Mouse (Mus musculus): ENCODE data around the gene Pik3ap1. TPM values are rescaled to one million over a fixed set of nuclear protein-coding genes. Genes with fewer than 3 reads are reported as not detected.
"Not testable (repeated sequence)": the region's sequence is repeated elsewhere in the genome, so short reads cannot be mapped to it uniquely, and the experiment has no call there.

The Pik3ap1 gene
- total RNA-seq, 2 experiments from 2014 or later: 0.07 to 0.43 TPM

- no peak for DNase-seq (ENCODE audit: low spot score)
These were observed 52.7 kb downstream of the Pik3ap1 start for GRCm38 (mm10) chr19:41332228-41332627.

DNA sequence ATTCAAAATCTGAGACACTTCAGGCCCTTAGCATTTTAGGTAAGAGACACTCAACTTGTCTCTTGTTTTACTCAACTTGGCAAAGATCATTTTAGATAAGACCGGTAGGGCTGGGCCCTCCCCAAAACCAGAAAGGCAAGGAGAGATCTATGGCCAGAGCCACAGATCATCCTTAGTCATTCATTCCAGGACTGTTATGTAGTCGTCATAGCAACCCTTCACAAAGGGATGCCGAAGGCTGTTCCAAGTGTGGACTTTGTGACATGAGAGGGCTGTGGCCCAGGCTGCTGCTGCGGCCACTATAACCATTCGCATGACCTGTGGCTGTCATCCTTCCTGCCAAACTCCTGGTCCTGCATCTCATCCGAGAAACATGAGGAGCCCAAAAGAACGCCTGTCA lies 54.5 kb downstream of the Pik3ap1 start:
- DNase-seq (ENCODE audit: low spot score): no peak

GRCm38 (mm10) chr19:41329961-41330360 lies 54.9 kb downstream of the Pik3ap1 start:
- DNase-seq (ENCODE audit: low spot score): no peak

- no peak for DNase-seq (ENCODE audit: low spot score)
These were observed 56.2 kb downstream of the Pik3ap1 start for GRCm38 (mm10) chr19:41328743-41329142.

DNA sequence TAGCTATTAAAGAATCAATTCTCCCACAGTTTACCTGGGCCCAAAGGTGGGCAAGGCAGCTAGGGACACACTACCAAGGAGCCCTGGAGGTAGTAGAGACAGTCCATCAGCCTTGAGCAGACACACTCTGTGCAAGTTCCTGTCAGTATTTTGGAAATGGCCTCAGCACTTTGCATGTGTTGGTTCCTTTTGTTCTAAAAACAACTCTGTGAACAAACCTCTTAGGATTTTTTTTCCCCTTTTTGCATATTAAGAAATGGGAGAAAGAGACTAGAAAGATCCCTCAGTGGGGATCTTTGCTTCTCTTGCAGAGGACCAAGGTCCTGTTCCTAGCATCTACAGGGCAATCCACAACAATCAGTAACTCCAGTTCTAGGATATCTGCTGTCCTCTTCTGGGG lies 61.1 kb downstream of the Pik3ap1 start:
- no peak for DNase-seq (ENCODE audit: low spot score)

- DNase-seq (ENCODE audit: low spot score): no peak
These were observed 61.8 kb downstream of the Pik3ap1 start for GRCm38 (mm10) chr19:41323125-41323524.

- DNase-seq (ENCODE audit: low spot score): no peak
These were observed 63.8 kb downstream of the Pik3ap1 start for GRCm38 (mm10) chr19:41321149-41321548.

- no peak for DNase-seq (ENCODE audit: low spot score)
These were observed 67.4 kb downstream of the Pik3ap1 start for GRCm38 (mm10) chr19:41317315-41318095.

DNA sequence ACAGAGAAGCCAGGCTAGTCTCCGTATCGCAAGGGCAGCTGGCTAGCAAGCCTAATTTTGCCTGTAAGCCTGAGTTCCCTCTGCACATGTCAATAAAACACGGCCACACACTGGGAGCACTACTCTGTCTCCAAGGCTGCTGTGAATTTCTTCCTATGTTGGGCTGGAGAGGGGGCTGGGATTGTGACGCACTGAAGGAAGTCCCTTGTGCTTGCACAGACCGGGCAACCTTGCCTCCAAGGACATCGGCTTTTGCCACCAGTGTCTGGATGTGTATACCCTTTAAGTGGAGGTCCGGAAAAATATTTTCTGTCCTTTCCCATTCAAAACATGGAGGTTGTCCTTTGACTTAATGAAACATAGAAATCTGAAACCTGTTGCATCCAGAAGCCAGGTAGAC lies 70.2 kb downstream of the Pik3ap1 start:
- DNase-seq (ENCODE audit: low spot score): no peak

GRCm38 (mm10) chr19:41313663-41314062 lies 71.2 kb downstream of the Pik3ap1 start:
- no peak for DNase-seq (ENCODE audit: low spot score)

DNA sequence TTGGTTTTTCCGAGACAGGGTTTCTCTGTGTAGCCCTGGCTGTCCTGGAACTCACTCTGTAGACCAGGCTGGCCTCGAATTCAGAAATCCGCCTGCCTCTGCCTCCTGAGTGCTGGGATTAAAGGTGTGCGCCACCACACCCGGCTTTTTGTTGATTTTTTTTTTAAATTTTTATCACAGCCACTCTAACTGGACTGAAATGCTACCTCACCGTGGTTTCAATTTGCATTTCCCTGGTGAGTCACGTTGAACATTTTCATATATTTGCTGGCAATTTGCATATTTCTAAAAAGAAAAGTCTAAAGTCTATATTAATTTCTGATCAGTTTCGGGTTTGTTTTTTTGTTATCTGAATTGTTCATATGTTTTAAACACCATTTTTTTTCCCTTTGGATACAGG lies 72.3 kb downstream of the Pik3ap1 start:
- DNase-seq (ENCODE audit: low spot score): not testable (repeated sequence)

DNA sequence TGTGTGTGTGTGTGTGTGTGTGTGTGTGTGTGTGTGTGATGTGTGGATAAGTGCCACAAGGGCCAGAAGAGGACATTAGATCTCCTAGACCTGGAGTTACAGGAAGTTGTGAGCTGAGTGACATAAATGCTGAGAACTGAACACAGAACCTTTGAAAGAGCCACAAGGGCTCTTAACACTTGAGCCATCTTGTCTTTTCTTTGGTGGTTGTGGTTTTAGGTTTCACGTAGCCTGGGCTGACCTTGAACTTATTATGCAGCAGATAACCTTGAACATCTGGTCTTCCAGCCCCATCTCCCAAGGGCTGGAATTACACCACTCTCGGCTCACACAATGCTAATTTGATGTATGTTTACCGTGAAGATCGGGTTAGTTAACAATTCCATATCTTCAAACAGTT lies 72.9 kb downstream of the Pik3ap1 start:
- DNase-seq (ENCODE audit: low spot score): no peak

DNA sequence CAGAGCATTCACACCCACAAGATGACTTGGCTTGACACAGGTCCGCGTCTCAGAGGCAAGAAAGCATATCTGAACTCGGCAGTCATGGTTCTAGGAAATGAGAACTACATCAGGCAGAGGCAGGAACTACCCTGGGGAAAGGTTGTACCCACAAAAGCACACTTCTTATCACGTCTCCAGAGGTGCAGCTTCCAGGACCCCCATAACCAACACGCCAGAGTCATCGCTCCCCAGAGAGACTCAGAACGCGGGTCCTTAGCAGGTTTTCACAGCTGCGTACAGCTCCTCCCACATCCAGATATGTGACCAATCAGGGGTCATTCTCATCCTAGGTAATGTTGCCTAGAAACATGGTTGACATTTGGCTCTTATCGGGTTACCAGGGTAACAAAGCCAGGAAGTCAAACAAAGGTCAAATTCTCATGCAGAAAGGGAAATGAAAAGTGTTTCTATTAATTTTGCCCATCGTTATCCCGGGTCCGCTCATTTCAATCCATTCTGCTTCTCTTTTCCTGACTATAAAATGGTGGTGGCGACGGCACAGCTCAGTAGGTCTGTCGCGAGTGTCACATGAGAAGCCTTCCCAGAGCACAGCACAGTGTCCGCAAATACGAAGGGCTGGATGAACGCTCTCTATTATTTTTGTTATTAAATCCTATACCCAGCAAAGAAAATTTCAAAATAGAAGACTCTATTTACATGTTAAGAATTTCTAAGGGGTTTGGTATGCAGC lies 73.8 kb downstream of the Pik3ap1 start:
- no peak for DNase-seq (ENCODE audit: low spot score)

- DNase-seq (ENCODE audit: low spot score): no peak
These were observed 81.0 kb downstream of the Pik3ap1 start for GRCm38 (mm10) chr19:41303933-41304332.

GRCm38 (mm10) chr19:41303433-41303832 lies 81.5 kb downstream of the Pik3ap1 start:
- no peak for DNase-seq (ENCODE audit: low spot score)

GRCm38 (mm10) chr19:41301856-41302255 lies 83.0 kb downstream of the Pik3ap1 start:
- DNase-seq (ENCODE audit: low spot score): no peak

DNA sequence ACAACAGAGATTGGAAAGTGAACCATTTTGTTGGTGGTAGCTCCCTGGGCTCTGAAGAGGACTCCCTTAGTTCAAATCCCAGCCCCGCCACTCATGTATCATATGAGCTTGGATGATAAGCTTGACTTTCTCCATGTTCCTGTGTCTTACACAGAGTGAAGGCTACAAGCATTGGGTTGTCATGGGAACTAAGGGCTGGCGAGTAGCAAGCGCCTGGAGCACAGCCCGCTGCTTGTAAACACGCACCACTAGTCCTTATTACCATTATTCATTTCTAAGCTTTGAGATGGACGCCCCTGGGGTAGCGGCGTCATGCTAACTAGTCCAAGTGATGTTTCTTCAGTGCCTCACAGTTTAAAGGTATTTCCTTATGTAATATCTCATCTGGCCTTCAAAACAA lies 85.5 kb downstream of the Pik3ap1 start:
- no peak for DNase-seq (ENCODE audit: low spot score)

GRCm38 (mm10) chr19:41290952-41291619 lies 93.8 kb downstream of the Pik3ap1 start:
- no peak for DNase-seq (ENCODE audit: low spot score)

GRCm38 (mm10) chr19:41288568-41288967 lies 96.3 kb downstream of the Pik3ap1 start:
- no peak for DNase-seq (ENCODE audit: low spot score)

- DNase-seq (ENCODE audit: low spot score): no peak
These were observed 97.7 kb downstream of the Pik3ap1 start for GRCm38 (mm10) chr19:41287224-41287623.

GRCm38 (mm10) chr19:41284515-41284914 lies 100.4 kb downstream of the Pik3ap1 start:
- DNase-seq (ENCODE audit: low spot score): no peak

DNA sequence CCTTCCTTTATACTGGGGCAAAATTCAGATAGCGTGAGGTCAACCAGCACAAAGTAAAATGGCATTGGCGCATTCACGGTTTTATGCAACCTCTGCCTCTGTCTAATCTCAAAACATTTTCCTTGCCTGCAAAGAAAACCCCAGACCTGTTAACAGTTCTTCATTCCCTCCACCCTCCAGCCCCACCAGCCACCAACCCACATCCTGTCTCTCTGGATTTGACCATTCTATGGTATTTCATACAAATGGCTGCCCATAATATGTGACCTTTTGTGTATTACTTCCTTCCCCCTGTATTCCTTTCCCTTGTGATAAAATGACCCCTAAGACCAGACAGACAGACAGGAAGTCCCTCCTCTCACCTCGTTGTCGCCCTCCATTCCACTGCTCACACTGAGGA lies 102.2 kb downstream of the Pik3ap1 start:
- no peak for DNase-seq (ENCODE audit: low spot score)
